In the genomic region with DNA sequence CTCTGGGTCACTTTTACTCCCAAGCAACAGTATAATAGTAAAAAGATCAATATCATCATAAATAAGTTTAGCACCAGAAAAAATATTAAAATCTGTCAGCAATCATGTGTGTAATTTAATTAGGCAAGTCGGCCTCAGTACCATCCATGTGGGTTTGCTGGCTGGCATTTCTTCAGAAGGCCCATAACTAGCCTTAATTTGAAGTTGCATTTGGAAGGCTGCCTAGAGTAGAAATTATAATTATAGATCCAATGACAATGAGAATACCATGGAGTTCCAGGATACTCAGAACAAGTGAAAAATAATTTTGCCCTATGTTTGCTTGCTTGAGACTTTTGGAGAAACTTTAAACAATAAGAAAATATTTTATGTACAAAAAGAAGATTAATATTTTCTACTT, we compare ENCODE assay signal across 12 mouse cellular contexts.
"Had no signal": no experiment of that assay in that cellular context is flagged by ENCODE, and none has a peak within 500 bp of the region (broad histone marks: within the 10 kb centered on the region; RNA-seq: fewer than 3 reads in every experiment).

No protein-coding gene starts in this region.

- H3K27ac ChIP-seq: limb, embryonic 13.5 days; liver, embryonic 14.5 days; midbrain, embryonic 12.5 days had no signal

- H3K9me3 ChIP-seq: limb, embryonic 13.5 days; midbrain, embryonic 12.5 days had no signal

- H3K9ac ChIP-seq: limb, embryonic 13.5 days; liver, embryonic 14.5 days; midbrain, embryonic 12.5 days had no signal

- H3K36me3 ChIP-seq: limb, embryonic 13.5 days; midbrain, embryonic 12.5 days had no signal

- H3K4me1 ChIP-seq: limb, embryonic 13.5 days; midbrain, embryonic 12.5 days had no signal

- DNase-seq: kidney, adult 18-20 months; kidney, postnatal 10 days; kidney, postnatal 4 days; left cerebral cortex, postnatal 4 days; lung, adult 18-20 months; right cerebral cortex, adult 18-20 months; right cerebral cortex, postnatal 25 days; thymus, postnatal 36 days had no signal

- H3K27me3 ChIP-seq: limb, embryonic 13.5 days; midbrain, embryonic 12.5 days had no signal

- H3K4me3 ChIP-seq: limb, embryonic 13.5 days; midbrain, embryonic 12.5 days; myocyte had no signal

- H3K4me2 ChIP-seq: limb, embryonic 13.5 days; midbrain, embryonic 12.5 days had no signal
